In genomic region chr6:94225832-94226231, GRCm38 (mm10) we compare ENCODE assay signal across 9 mouse cellular contexts. TPM values are rescaled to one million over a fixed set of nuclear protein-coding genes. Genes with fewer than 3 reads are reported as not detected.
DNase-seq lines count a peak whose midpoint lies in the region; ATAC-seq and TF ChIP-seq lines count a peak whose summit lies in the region.
"Had no signal": no experiment of that assay in that cellular context is flagged by ENCODE, and none has a peak within 500 bp of the region (broad histone marks: within the 10 kb centered on the region; RNA-seq: fewer than 3 reads in every experiment).

No protein-coding gene starts in this region.

- no peaks in the 10 kb centered on the region for H3K9me3 ChIP-seq in kidney, embryonic 16.5 days (ENCODE audit: low read length)
- H3K9me3 ChIP-seq: midbrain, embryonic 10.5 days had no signal

- intact Hi-C loops in gastrocnemius, adult 2 months (cut with DNase I): no loop called here
- intact Hi-C loops in gastrocnemius, postnatal 36 days (cut with DNase I): no loop called here
- intact Hi-C loops in left cerebral cortex, postnatal 10 days (cut with DNase I): no loop called here

- no peak overlapping the region for H3K9ac ChIP-seq in kidney, embryonic 16.5 days (replicated peaks; ENCODE audit: low read length)

- H3K4me2 ChIP-seq in kidney, embryonic 16.5 days (replicated peaks; ENCODE audit: low read depth, low read length): no peak overlapping the region

- WGBS in kidney, embryonic 16.5 days: 27% methylated on average over 3 of the region's 3 CpGs

- peak; percentile 45 for DNase-seq in gastrocnemius, adult 2 months
- no peak for DNase-seq in gastrocnemius, postnatal 36 days
- DNase-seq in MN1 (ENCODE audit: low spot score): peak; percentile 47
- DNase-seq in heart, adult 9 months (ENCODE audit: low spot score in 2 of 2): peak; percentile 70 to 78
- DNase-seq in left cerebral cortex, postnatal 10 days (ENCODE audit: extremely low spot score in 1 of 2, low spot score in 2 of 2): peak; percentile 50 to 59
- no peak for DNase-seq in embryo, embryonic 10 days (ENCODE audit: low spot score)
- DNase-seq in thymus, postnatal 10 days (ENCODE audit: low spot score in 2 of 2): no peak

- H3K27ac ChIP-seq in gastrocnemius, adult 2 months: peak overlapping the region; percentile 72
- no peak overlapping the region for H3K27ac ChIP-seq in kidney, embryonic 16.5 days (ENCODE audit: low read length)
- H3K27ac ChIP-seq: midbrain, embryonic 10.5 days had no signal

- H3K36me3 ChIP-seq in kidney, embryonic 16.5 days (ENCODE audit: insufficient read depth, low read length): no peaks in the 10 kb centered on the region
- H3K36me3 ChIP-seq: midbrain, embryonic 10.5 days had no signal

- no peak for ATAC-seq in kidney, embryonic 16.5 days (ENCODE audit: low FRiP score, low TSS enrichment)

- no peaks in the 10 kb centered on the region for H3K27me3 ChIP-seq in kidney, embryonic 16.5 days (ENCODE audit: insufficient read depth, low read length)

- peaks cover 31% of the 10 kb centered on the region for H3K4me1 ChIP-seq in kidney, embryonic 16.5 days (ENCODE audit: insufficient read depth, low read length)

- peak overlapping the region; percentile 42 for H3K4me3 ChIP-seq in gastrocnemius, adult 2 months
- H3K4me3 ChIP-seq in kidney, embryonic 16.5 days (ENCODE audit: low read length): no peak overlapping the region
- H3K4me3 ChIP-seq: midbrain, embryonic 10.5 days had no signal

- TF ChIP-seq CTCF in gastrocnemius, adult 2 months (IDR thresholded peaks at IDR 0.05): no peak

RNA-seq across cellular contexts. Expression of gene Magi1, which starts 57.9 kb away (rescaled TPM):
- total RNA-seq in gastrocnemius, adult 2 months (2021): 1 to 10 TPM; 4.2 to 4.5 TPM
- 1 to 10 TPM; 3.2 to 3.9 TPM for total RNA-seq in gastrocnemius, postnatal 36 days (2021)
- 10 to 100 TPM; 89.8 to 91.8 TPM for total RNA-seq in left cerebral cortex, postnatal 10 days (2021)
- 7.0 and 9.8 TPM in 2 replicates for polyA plus RNA-seq in kidney, embryonic 16.5 days (2015; fragmentation: Nextera tagmentation; extraction: Ambion mirVana)

Comparison
In these comparisons a context has a peak if more than half of its experiments do, and no peak if none do; other contexts are left out.
1. DNase-seq: peak in gastrocnemius, adult 2 months (single experiment), MN1 (single experiment), heart, adult 9 months (2 of 2) and left cerebral cortex, postnatal 10 days (2 of 2); none in gastrocnemius, postnatal 36 days (0 of 2), embryo, embryonic 10 days (single experiment) and thymus, postnatal 10 days (0 of 2).
2. RNA of gene Magi1, which starts 57.9 kb away (total RNA-seq): 89.8 to 91.8 TPM in left cerebral cortex, postnatal 10 days; 4.2 to 4.5 TPM in gastrocnemius, adult 2 months and 3.2 to 3.9 TPM in gastrocnemius, postnatal 36 days; every median in the first group is over 10 times any median in the second.